Mouse (Mus musculus): ENCODE data around the gene Hrk.

DNA sequence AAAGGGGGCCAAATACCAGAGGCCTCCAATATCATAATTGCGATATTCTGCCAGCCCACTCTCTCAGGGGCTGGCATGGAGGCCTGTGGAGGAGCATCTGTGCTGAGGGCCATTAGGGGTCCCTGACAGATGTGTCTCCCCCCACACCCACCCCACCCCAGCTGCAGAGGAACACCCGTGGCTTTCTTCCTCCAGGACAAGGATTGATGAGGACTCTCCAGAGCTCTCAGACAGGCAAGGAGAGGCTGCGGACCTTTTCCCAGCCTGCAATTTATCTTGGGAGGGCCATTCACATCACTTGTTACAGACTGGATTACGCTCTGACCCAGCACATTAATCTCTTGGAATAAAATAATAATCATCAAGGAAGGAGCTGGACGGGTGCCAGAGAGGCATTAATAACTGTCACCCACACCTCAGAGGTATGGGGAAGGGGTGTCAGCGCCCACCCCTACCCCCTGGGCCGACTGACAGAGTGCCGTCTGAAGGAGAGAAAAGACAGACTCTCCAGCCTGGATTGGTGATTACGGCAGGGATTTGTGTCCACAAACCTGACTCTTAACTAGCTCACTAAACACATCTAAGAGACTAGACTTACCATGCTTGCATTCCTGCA is 58.8 kb downstream of the Hrk start:
- no peak for TF ChIP-seq POLR2A (IDR thresholded peaks at IDR 0.05; ENCODE audit: insufficient read depth, low read depth, low read length)
- no peak for TF ChIP-seq CTCF (IDR thresholded peaks at IDR 0.05)
- TF ChIP-seq EP300 (IDR thresholded peaks at IDR 0.05; ENCODE audit: insufficient read depth, low read depth, low read length) = no peak

Measured in heart, adult 2 months (tissue).